Mouse (Mus musculus): ENCODE data around the gene Cped1. TPM values are rescaled to one million over a fixed set of nuclear protein-coding genes. Genes with fewer than 3 reads are reported as not detected.
A peak's percentile ranks its signal among the peaks of the same experiment; 100 is the strongest.

Gene Cped1
- 24.3 and 25.0 TPM in 2 replicates for polyA plus RNA-seq (2015; fragmentation: Nextera tagmentation; extraction: Ambion mirVana)

- Histone ChIP-seq H3K27me3 (no peaks in the 10 kb centered on the region), H3K36me3 (no peaks in the 10 kb centered on the region), H3K27ac (peak within 1 kb of the TSS; percentile 76), H3K4me3 (peak within 1 kb of the TSS; percentile 54), H3K4me2 (peak within 1 kb of the TSS; percentile 84), H3K9ac (peak within 1 kb of the TSS; percentile 49), H3K4me1 (0 out of 2 replicates have a peak, but pooled peaks cover 5% of the 10 kb centered on the region), H3K9me3 (no peaks in the 10 kb centered on the region)
- WGBS, result under 1% methylated on average over 38 of the region's 38 CpGs
- ATAC-seq (ENCODE audit: borderline replicate concordance, extremely low read depth, low FRiP score, low TSS enrichment), result peak; percentile 77
Measured at GRCm38 (mm10) chr6:21985732-21986540, at the start of gene Cped1. Gene Cped1 (plus strand): TSS chr6:21985916.

GRCm38 (mm10) chr6:21937981-21938635 is 47.6 kb upstream of the Cped1 start:
- Histone ChIP-seq H3K9me3 (no peaks in the 10 kb centered on the region), H3K4me3 (no peak overlapping the region), H3K27ac (no peak overlapping the region), H3K36me3 (no peaks in the 10 kb centered on the region), H3K27me3 (no peaks in the 10 kb centered on the region), H3K4me2 (no peak overlapping the region), H3K4me1 (no peaks in the 10 kb centered on the region), H3K9ac (no peak overlapping the region)
- WGBS, result 64% methylated on average over 4 of the region's 4 CpGs
- ATAC-seq (ENCODE audit: borderline replicate concordance, extremely low read depth, low FRiP score, low TSS enrichment), result no peak

GRCm38 (mm10) chr6:21949226-21949731 is 36.4 kb upstream of the Cped1 start, which contains the start of gene Ing3:
Gene Ing3 (plus strand): TSS chr6:21949571.
- Histone ChIP-seq H3K4me3 (peak within 1 kb of the TSS; percentile 73), H3K4me1 (peaks cover 8% of the 10 kb centered on the region), H3K36me3 (peaks cover 7% of the 10 kb centered on the region), H3K9ac (peak within 1 kb of the TSS; percentile 84), H3K27ac (peak within 1 kb of the TSS; percentile 99), H3K4me2 (peak within 1 kb of the TSS; percentile 64), H3K27me3 (no peaks in the 10 kb centered on the region), H3K9me3 (no peaks in the 10 kb centered on the region)
- peak; percentile 98 for ATAC-seq (ENCODE audit: borderline replicate concordance, extremely low read depth, low FRiP score, low TSS enrichment)
- WGBS, result under 1% methylated on average over 35 of the region's 35 CpGs

- H3K9me3 ChIP-seq, result no peaks in the 10 kb centered on the region
Measured at GRCm38 (mm10) chr6:21949771-21950448, 35.8 kb upstream of the Cped1 start.

GRCm38 (mm10) chr6:21950676-21951075 is 35.0 kb upstream of the Cped1 start:
- H3K9ac ChIP-seq, result no peak overlapping the region
- ATAC-seq (ENCODE audit: borderline replicate concordance, extremely low read depth, low FRiP score, low TSS enrichment), result no peak
- H3K9me3 ChIP-seq, result no peaks in the 10 kb centered on the region
- H3K36me3 ChIP-seq, result peaks cover 21% of the 10 kb centered on the region
- peaks cover 8% of the 10 kb centered on the region for H3K4me1 ChIP-seq
- WGBS, result 77% methylated on average over 2 of the region's 2 CpGs
- peak overlapping the region; percentile 73 for H3K4me3 ChIP-seq
- H3K27me3 ChIP-seq, result no peaks in the 10 kb centered on the region
- no peak overlapping the region for H3K27ac ChIP-seq
- H3K4me2 ChIP-seq, result peak overlapping the region; percentile 64

More at GRCm38 (mm10) chr6:21949771-21950448, 35.8 kb upstream of the Cped1 start:
- 1% methylated on average over 61 of the region's 68 CpGs for WGBS
- ATAC-seq (ENCODE audit: borderline replicate concordance, extremely low read depth, low FRiP score, low TSS enrichment), result peak; percentile 97
- Histone ChIP-seq H3K27ac (peak overlapping the region; percentile 99), H3K9ac (peak overlapping the region; percentile 84), H3K27me3 (no peaks in the 10 kb centered on the region), H3K4me2 (peak overlapping the region; percentile 64), H3K4me3 (peak overlapping the region; percentile 73), H3K36me3 (peaks cover 14% of the 10 kb centered on the region), H3K4me1 (peaks cover 8% of the 10 kb centered on the region)

- no peak overlapping the region for H3K27ac ChIP-seq
- no peak overlapping the region for H3K4me3 ChIP-seq
- WGBS, result 91% methylated on average over 4 of the region's 4 CpGs
- peaks cover 39% of the 10 kb centered on the region for H3K36me3 ChIP-seq
- no peak overlapping the region for H3K9ac ChIP-seq
- no peak overlapping the region for H3K4me2 ChIP-seq
- peaks cover 6% of the 10 kb centered on the region for H3K4me1 ChIP-seq
- no peaks in the 10 kb centered on the region for H3K27me3 ChIP-seq
- H3K9me3 ChIP-seq, result no peaks in the 10 kb centered on the region
- no peak for ATAC-seq (ENCODE audit: borderline replicate concordance, extremely low read depth, low FRiP score, low TSS enrichment)
Measured at GRCm38 (mm10) chr6:21955468-21955867, 30.2 kb upstream of the Cped1 start.

- H3K27ac ChIP-seq, result no peak overlapping the region
- 82% methylated on average over 4 of the region's 4 CpGs for WGBS
- H3K9ac ChIP-seq, result no peak overlapping the region
- H3K4me1 ChIP-seq, result no peaks in the 10 kb centered on the region
- H3K27me3 ChIP-seq, result no peaks in the 10 kb centered on the region
- H3K36me3 ChIP-seq, result peaks cover 33% of the 10 kb centered on the region
- no peak overlapping the region for H3K4me3 ChIP-seq
- no peak for ATAC-seq (ENCODE audit: borderline replicate concordance, extremely low read depth, low FRiP score, low TSS enrichment)
- H3K4me2 ChIP-seq, result no peak overlapping the region
- no peaks in the 10 kb centered on the region for H3K9me3 ChIP-seq
Measured at GRCm38 (mm10) chr6:21958922-21959321, 26.8 kb upstream of the Cped1 start.

- Histone ChIP-seq H3K9ac (no peak overlapping the region), H3K27me3 (no peaks in the 10 kb centered on the region), H3K4me2 (no peak overlapping the region), H3K36me3 (peaks cover 27% of the 10 kb centered on the region), H3K27ac (no peak overlapping the region), H3K4me1 (no peaks in the 10 kb centered on the region), H3K4me3 (no peak overlapping the region), H3K9me3 (no peaks in the 10 kb centered on the region)
- 92% methylated on average over 5 of the region's 5 CpGs for WGBS
- ATAC-seq (ENCODE audit: borderline replicate concordance, extremely low read depth, low FRiP score, low TSS enrichment), result no peak
Measured at GRCm38 (mm10) chr6:21959909-21960308, 25.8 kb upstream of the Cped1 start.

- no peak overlapping the region for H3K4me2 ChIP-seq
Measured at GRCm38 (mm10) chr6:21977532-21977931, 8.2 kb upstream of the Cped1 start.

GRCm38 (mm10) chr6:21981114-21981513 is 4.6 kb upstream of the Cped1 start:
- WGBS, result 62% methylated on average over 1 of the region's 1 CpGs
- H3K27me3 ChIP-seq, result no peaks in the 10 kb centered on the region
- no peak for ATAC-seq (ENCODE audit: borderline replicate concordance, extremely low read depth, low FRiP score, low TSS enrichment)

More at GRCm38 (mm10) chr6:21977532-21977931, 8.2 kb upstream of the Cped1 start:
- 53% methylated on average over 2 of the region's 2 CpGs for WGBS
- Histone ChIP-seq H3K4me1 (no peaks in the 10 kb centered on the region), H3K9me3 (no peaks in the 10 kb centered on the region), H3K9ac (no peak overlapping the region), H3K4me3 (no peak overlapping the region), H3K36me3 (peaks cover 16% of the 10 kb centered on the region), H3K27ac (peak overlapping the region; percentile 1; the same call in 1 of the 2 replicates), H3K27me3 (no peaks in the 10 kb centered on the region)
- ATAC-seq (ENCODE audit: borderline replicate concordance, extremely low read depth, low FRiP score, low TSS enrichment), result no peak

GRCm38 (mm10) chr6:21984990-21985731 is 555 bp upstream of the Cped1 start:
- no peaks in the 10 kb centered on the region for H3K9me3 ChIP-seq

More at GRCm38 (mm10) chr6:21981114-21981513, 4.6 kb upstream of the Cped1 start:
- Histone ChIP-seq H3K4me1 (no peaks in the 10 kb centered on the region), H3K27ac (no peak overlapping the region), H3K4me3 (no peak overlapping the region), H3K9ac (no peak overlapping the region), H3K4me2 (no peak overlapping the region), H3K36me3 (no peaks in the 10 kb centered on the region), H3K9me3 (no peaks in the 10 kb centered on the region)

More at GRCm38 (mm10) chr6:21984990-21985731, 555 bp upstream of the Cped1 start:
- H3K4me3 ChIP-seq, result peak overlapping the region; percentile 54
- WGBS, result 5% methylated on average over 16 of the region's 16 CpGs
- H3K9ac ChIP-seq, result peak overlapping the region; percentile 49
- H3K36me3 ChIP-seq, result no peaks in the 10 kb centered on the region
- 0 out of 2 replicates have a peak, but pooled peaks cover 5% of the 10 kb centered on the region for H3K4me1 ChIP-seq
- ATAC-seq (ENCODE audit: borderline replicate concordance, extremely low read depth, low FRiP score, low TSS enrichment), result peak; percentile 71
- H3K27me3 ChIP-seq, result no peaks in the 10 kb centered on the region
- peak overlapping the region; percentile 76 for H3K27ac ChIP-seq
- peak overlapping the region; percentile 84 for H3K4me2 ChIP-seq
